Mouse (Mus musculus) midbrain, postnatal 0 days (tissue): Measurements from ENCODE around the gene Lasp1. TPM values are rescaled to one million over a fixed set of nuclear protein-coding genes. Genes with fewer than 3 reads are reported as not detected.
A peak's percentile ranks its signal among the peaks of the same experiment; 100 is the strongest.

Experiments
- ATAC-seq: fragments of 200-750 bp; cut with Nextera tagmentation; 2 replicates; pipeline ENCODE4 v1.8.0; 2017; ENCODE audit warnings: moderate number of reproducible peaks, mild to moderate bottlenecking, moderate TSS enrichment, moderate library complexity; ENCODE audit not compliant: low FRiP score
- DNase-seq: peaks from one replicate; pipeline ENCODE4 v3.0.0-alpha.2; 2015; ENCODE audit warnings: low spot score
- H3K27ac ChIP-seq: fragments of 300-500 bp; sonication (generic); 2 replicates; pipeline ENCODE4 v1.5.1; 2014; ENCODE audit warnings: low read depth, mild to moderate bottlenecking, low read length, mixed read lengths
- H3K27me3 ChIP-seq: fragments of 300-500 bp; sonication (generic); 2 replicates; pipeline ENCODE4 v1.6.1; 2014; ENCODE audit warnings: low read length, control low read depth, mixed read lengths; ENCODE audit not compliant: insufficient read depth
- H3K36me3 ChIP-seq: fragments of 300-500 bp; sonication (generic); 2 replicates; pipeline ENCODE4 v1.6.1; 2014; ENCODE audit warnings: low read length, control low read depth, mixed read lengths; ENCODE audit not compliant: insufficient read depth
- H3K4me1 ChIP-seq: fragments of 300-500 bp; sonication (generic); 2 replicates; pipeline ENCODE4 v1.6.1; 2014; ENCODE audit warnings: mild to moderate bottlenecking, control low read depth, antibody characterized with exemption, low read length, mixed read lengths; ENCODE audit not compliant: insufficient read depth
- H3K4me2 ChIP-seq: fragments of 300-500 bp; sonication (generic); 2 replicates; pipeline ENCODE4 v1.6.1; 2014; ENCODE audit warnings: low read depth, mild to moderate bottlenecking, low read length, mixed read lengths; ENCODE audit not compliant: poor library complexity, severe bottlenecking
- H3K4me3 ChIP-seq: fragments of 300-500 bp; sonication (generic); 2 replicates; pipeline ENCODE4 v1.5.1; 2014; ENCODE audit warnings: low read depth, mild to moderate bottlenecking, low read length, moderate library complexity
- H3K9ac ChIP-seq: fragments of 300-500 bp; sonication (generic); replicated peaks from 2 replicates; pipeline ENCODE4 v1.6.1; 2014; ENCODE audit warnings: mild to moderate bottlenecking, low read length, moderate library complexity, mixed read lengths; ENCODE audit not compliant: poor library complexity, severe bottlenecking
- H3K9me3 ChIP-seq: fragments of 300-500 bp; sonication (generic); 2 replicates; pipeline ENCODE4 v1.6.1; 2016; ENCODE audit warnings: low read length, control low read depth
- CTCF ChIP-seq: IDR thresholded peaks from 2 replicates; pipeline ENCODE4 v1.5.1; 2016; ENCODE audit warnings: antibody characterized with exemption, mild to moderate bottlenecking
- WGBS: fragments of 180-500 bp; shearing (Covaris S2); extraction: QIAGEN DNeasy Blood & Tissue Kit; methylation state at CpG from one replicate; pipeline ENCODE4 v1.1.7; 2014; 5-methylcytosine and 5-hydroxymethylcytosine counted together
- polyA plus RNA-seq: library from polyadenylated mRNA; unstranded; fragments of >200 nt; fragmentation: Nextera tagmentation; extraction: Ambion mirVana; gene quantifications from 2 replicates; pipeline ENCODE4 v1.2.1, GENCODE M21; 2015
- total RNA-seq: library from RNA; depleted of rRNA; stranded (reverse); fragments of >200 nt; gene quantifications from 2 replicates; pipeline ENCODE4 v1.2.3, GENCODE M21; 2014

Gene Lasp1
- total and polyA plus RNA-seq, 2 experiments from 2014 or later, result 179 to 206 TPM

- H3K36me3 ChIP-seq, result peaks cover 36% of the 10 kb centered on the region
- DNase-seq, result no peak
- no peak for TF ChIP-seq CTCF
These were observed 13.0 kb downstream of the Lasp1 start for GRCm38 (mm10) chr11:97811569-97812362.

GRCm38 (mm10) chr11:97812491-97812921 lies 13.7 kb downstream of the Lasp1 start:
- H3K36me3 ChIP-seq, result peaks cover 38% of the 10 kb centered on the region
- peak; percentile 89 for ATAC-seq
- peaks cover 33% of the 10 kb centered on the region for H3K4me1 ChIP-seq
- peak overlapping the region; percentile 39 for H3K4me2 ChIP-seq
- peak overlapping the region; percentile 44 for H3K9ac ChIP-seq
- 2% methylated on average over 3 of the region's 3 CpGs for WGBS
- H3K27me3 ChIP-seq, result no peaks in the 10 kb centered on the region
- no peaks in the 10 kb centered on the region for H3K9me3 ChIP-seq
- DNase-seq, result peak; percentile 86
- H3K27ac ChIP-seq, result peak overlapping the region; percentile 93
- no peak for TF ChIP-seq CTCF
- 0 out of 2 replicates have a peak overlapping the region, but pooled peaks have one; percentile 9 for H3K4me3 ChIP-seq

More at GRCm38 (mm10) chr11:97811569-97812362, 13.0 kb downstream of the Lasp1 start:
- no peak overlapping the region for H3K4me3 ChIP-seq
- H3K9ac ChIP-seq, result peak overlapping the region; percentile 44; the same call in 1 of the 2 replicates
- ATAC-seq, result 0 out of 2 replicates have a peak, but pooled peaks have one; percentile 29
- H3K9me3 ChIP-seq, result no peaks in the 10 kb centered on the region
- no peaks in the 10 kb centered on the region for H3K27me3 ChIP-seq
- H3K4me1 ChIP-seq, result peaks cover 33% of the 10 kb centered on the region
- H3K4me2 ChIP-seq, result peak overlapping the region; percentile 39
- 22% methylated on average over 12 of the region's 13 CpGs for WGBS
- H3K27ac ChIP-seq, result peak overlapping the region; percentile 93

GRCm38 (mm10) chr11:97813085-97813484 lies 14.3 kb downstream of the Lasp1 start:
- TF ChIP-seq CTCF, result no peak
- ATAC-seq, result peak; percentile 47; the same call in 1 of the 2 replicates
- H3K4me2 ChIP-seq, result peak overlapping the region; percentile 39
- H3K4me1 ChIP-seq, result peaks cover 33% of the 10 kb centered on the region
- WGBS, result 16% methylated on average over 7 of the region's 7 CpGs
- H3K9me3 ChIP-seq, result no peaks in the 10 kb centered on the region
- no peak overlapping the region for H3K4me3 ChIP-seq
- peak overlapping the region; percentile 93 for H3K27ac ChIP-seq
- H3K9ac ChIP-seq, result peak overlapping the region; percentile 44
- H3K27me3 ChIP-seq, result no peaks in the 10 kb centered on the region
- no peak for DNase-seq
- H3K36me3 ChIP-seq, result peaks cover 40% of the 10 kb centered on the region

GRCm38 (mm10) chr11:97813746-97814515 lies 15.1 kb downstream of the Lasp1 start:
- no peak for ATAC-seq
- DNase-seq, result no peak

GRCm38 (mm10) chr11:97815736-97816135 lies 16.9 kb downstream of the Lasp1 start:
- no peak for DNase-seq
- Histone ChIP-seq H3K27ac (0 out of 2 replicates have a peak overlapping the region, but pooled peaks have one; percentile 21), H3K9me3 (no peaks in the 10 kb centered on the region), H3K4me3 (no peak overlapping the region), H3K27me3 (no peaks in the 10 kb centered on the region), H3K9ac (no peak overlapping the region), H3K36me3 (peaks cover 43% of the 10 kb centered on the region), H3K4me1 (peaks cover 31% of the 10 kb centered on the region), H3K4me2 (no peak overlapping the region)
- ATAC-seq, result no peak
- WGBS, result 63% methylated on average over 11 of the region's 11 CpGs
- TF ChIP-seq CTCF, result no peak

More at GRCm38 (mm10) chr11:97813746-97814515, 15.1 kb downstream of the Lasp1 start:
- no peaks in the 10 kb centered on the region for H3K27me3 ChIP-seq
- no peak overlapping the region for H3K9ac ChIP-seq
- 63% methylated on average over 17 of the region's 17 CpGs for WGBS
- H3K9me3 ChIP-seq, result no peaks in the 10 kb centered on the region
- peaks cover 38% of the 10 kb centered on the region for H3K36me3 ChIP-seq
- H3K4me3 ChIP-seq, result no peak overlapping the region
- H3K4me2 ChIP-seq, result no peak overlapping the region
- no peak for TF ChIP-seq CTCF
- H3K27ac ChIP-seq, result peak overlapping the region; percentile 93
- H3K4me1 ChIP-seq, result peaks cover 32% of the 10 kb centered on the region
